Mouse (Mus musculus): ENCODE results near the gene 3110082I17Rik.

GRCm38 (mm10) chr5:139467998-139468397 lies 7.7 kb upstream of the 3110082I17Rik start:
- TF ChIP-seq CTCF (IDR thresholded peaks at IDR 0.05; ENCODE audit: low read depth, low read length) = no peak
- no peak for TF ChIP-seq POLR2A (IDR thresholded peaks at IDR 0.05; ENCODE audit: extremely low read depth, insufficient read depth, low read length)
